Mouse (Mus musculus): ENCODE results near the gene Ccdc47. TPM values are rescaled to one million over a fixed set of nuclear protein-coding genes. Genes with fewer than 3 reads are reported as not detected.
A peak's percentile ranks its signal among the peaks of the same experiment; 100 is the strongest.
"Not testable (repeated sequence)": the region's sequence is repeated elsewhere in the genome, so short reads cannot be mapped to it uniquely, and the experiment has no call there.

The Ccdc47 gene
- total RNA-seq, 2 experiments from 2014 or later = 77.3 to 85.3 TPM

GRCm38 (mm10) chr11:106201337-106202122, 14.6 kb downstream of the Ccdc47 start:
- intact Hi-C loops (cut with DNase I) = no loop called here
- DNase-seq (ENCODE audit: extremely low spot score in 1 of 2, low spot score in 2 of 2) = no peak

- no peak for DNase-seq (ENCODE audit: extremely low spot score in 1 of 2, low spot score in 2 of 2)
- intact Hi-C loops (cut with DNase I) = no loop called here
Observed at GRCm38 (mm10) chr11:106200756-106201155, 15.4 kb downstream of the Ccdc47 start.

DNA sequence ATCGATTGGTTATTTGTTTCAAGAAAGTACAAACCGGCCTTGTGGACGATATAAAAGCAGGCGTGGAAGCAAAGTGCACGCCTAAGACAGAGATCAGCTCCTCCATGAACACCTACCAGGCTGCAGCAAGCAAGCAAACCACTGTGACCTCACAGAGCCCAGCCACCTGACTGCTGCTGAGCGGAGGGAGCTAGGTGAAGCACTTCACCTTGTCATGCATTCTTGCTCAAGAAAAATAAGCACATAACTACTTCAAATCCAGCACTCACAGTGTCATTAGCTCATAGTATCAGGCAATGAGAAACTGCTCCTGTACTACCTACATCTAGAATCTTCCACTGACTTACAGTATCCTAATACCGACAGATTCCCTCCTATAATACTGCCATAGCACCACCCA, 16.1 kb downstream of the Ccdc47 start:
- intact Hi-C loops (cut with DNase I); DNase-seq (ENCODE audit: extremely low spot score in 1 of 2, low spot score in 2 of 2): not testable (repeated sequence)

DNA sequence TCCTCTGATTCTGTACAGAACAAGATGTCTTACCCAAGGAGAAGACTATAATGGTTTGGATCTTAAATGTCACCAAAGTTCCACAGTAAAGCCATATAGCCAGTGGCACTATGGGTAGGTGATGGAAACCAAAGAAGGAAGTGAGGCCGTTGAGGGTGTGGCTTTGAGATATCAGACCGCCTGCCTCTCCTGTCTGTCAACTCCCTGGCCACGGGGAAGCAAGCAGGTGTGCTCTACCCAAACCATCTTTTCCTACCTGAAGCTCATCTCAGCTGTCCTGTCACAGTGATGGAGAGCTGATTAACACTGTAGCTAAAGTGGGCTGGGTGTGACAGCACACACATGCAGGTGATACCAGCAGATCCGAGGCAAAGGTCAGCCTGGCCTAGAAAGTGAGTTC, 17.9 kb downstream of the Ccdc47 start:
- intact Hi-C loops (cut with DNase I) = no loop called here
- no peak for DNase-seq (ENCODE audit: extremely low spot score in 1 of 2, low spot score in 2 of 2)

DNA sequence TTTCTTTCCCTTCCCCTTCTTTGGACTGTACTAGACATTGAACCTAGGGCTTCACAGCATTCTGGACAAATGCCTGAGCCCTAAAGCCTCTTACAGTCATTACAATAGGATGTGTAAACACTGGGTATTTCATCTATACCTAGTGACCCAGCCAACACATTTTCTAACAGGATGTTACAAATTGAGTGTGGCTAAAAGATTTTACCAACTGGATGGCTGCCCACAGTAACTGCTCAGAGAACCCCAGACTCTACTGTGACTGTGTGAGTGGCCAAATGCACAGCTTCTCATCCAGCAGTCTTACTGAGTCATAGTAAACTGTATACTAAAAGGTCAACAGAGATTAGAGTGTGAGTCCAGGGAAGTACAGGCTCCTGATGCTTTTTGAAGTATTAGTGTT, 20.8 kb downstream of the Ccdc47 start:
- intact Hi-C loops (cut with DNase I) = no loop called here
- no peak for DNase-seq (ENCODE audit: extremely low spot score in 1 of 2, low spot score in 2 of 2)

DNA sequence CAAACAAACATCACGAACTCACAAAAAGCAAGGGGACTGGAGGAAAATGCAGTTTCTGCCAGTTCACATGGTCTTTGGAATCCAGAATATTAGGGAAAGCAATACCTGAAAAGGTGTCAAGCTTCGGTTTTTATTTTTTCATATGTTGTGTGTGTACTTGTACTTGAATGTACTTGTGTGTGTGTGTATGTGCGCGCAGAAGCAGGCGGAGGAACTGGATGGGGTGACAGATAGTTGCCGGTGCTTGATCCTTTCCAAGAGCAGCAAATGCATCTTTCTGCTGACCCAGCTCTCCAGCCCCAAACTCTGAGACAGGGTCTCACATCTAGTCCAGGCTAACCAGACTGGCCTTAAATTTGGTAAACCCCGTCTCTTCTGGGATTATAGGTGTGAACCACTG, 21.3 kb downstream of the Ccdc47 start:
- no peak for DNase-seq (ENCODE audit: extremely low spot score in 1 of 2, low spot score in 2 of 2)
- intact Hi-C loops (cut with DNase I) = no loop called here

- intact Hi-C loops (cut with DNase I) = no loop called here
- DNase-seq (ENCODE audit: extremely low spot score in 1 of 2, low spot score in 2 of 2) = no peak
Observed at GRCm38 (mm10) chr11:106194155-106194541, 22.0 kb downstream of the Ccdc47 start.

DNA sequence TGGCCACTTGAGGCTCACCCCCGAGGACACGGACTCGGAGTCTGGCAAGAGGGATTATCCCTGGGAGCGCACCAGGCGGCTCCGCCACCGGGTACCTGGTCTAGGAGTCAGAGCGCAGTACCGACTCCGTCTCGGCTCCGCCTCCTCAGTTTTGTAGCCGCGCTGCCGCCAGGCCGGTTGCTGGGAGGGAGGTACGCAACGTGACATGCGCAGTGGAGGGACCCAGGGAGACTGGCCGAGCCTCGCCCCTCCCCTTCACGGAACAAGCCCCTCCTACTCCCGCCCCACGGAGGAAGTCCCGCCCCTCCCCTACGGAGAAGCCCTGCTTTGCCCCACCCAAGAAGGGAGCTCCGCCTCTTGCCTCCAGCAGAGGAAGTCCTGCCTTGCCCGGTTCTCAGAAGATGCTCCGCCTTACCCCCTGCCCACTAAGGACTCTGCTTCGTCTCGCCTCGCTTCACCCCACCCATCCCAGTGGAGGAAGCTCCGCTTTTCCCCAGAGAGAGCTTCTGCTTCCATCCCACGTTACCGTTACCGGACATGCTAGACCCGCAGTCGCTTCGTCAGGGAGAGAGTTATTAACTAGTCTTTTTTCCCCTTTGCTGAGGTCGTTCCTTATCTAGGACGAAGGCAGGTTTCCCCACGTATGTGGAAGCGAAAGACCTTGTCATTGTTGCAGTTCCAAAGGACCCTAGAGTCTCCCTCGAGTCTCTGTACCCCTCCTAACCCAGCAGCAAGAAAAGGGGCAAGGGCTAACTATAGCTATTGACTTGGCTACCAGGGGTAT, 22.6 kb downstream of the Ccdc47 start:
- intact Hi-C loops (cut with DNase I) = loop anchor here (2.0 kb wide), 1 partner anchor 33 kb away; the partner anchor contains the start of genes Gm10840 and Limd2
- peak; percentile 94 to 98 for DNase-seq (ENCODE audit: extremely low spot score in 1 of 2, low spot score in 2 of 2)

- DNase-seq (ENCODE audit: extremely low spot score in 1 of 2, low spot score in 2 of 2) = no peak
- intact Hi-C loops (cut with DNase I) = loop anchor here (2.0 kb wide), 1 partner anchor 32 kb away; the partner anchor contains the start of genes Gm10840 and Limd2
Observed at GRCm38 (mm10) chr11:106192657-106193370, 23.3 kb downstream of the Ccdc47 start.

DNA sequence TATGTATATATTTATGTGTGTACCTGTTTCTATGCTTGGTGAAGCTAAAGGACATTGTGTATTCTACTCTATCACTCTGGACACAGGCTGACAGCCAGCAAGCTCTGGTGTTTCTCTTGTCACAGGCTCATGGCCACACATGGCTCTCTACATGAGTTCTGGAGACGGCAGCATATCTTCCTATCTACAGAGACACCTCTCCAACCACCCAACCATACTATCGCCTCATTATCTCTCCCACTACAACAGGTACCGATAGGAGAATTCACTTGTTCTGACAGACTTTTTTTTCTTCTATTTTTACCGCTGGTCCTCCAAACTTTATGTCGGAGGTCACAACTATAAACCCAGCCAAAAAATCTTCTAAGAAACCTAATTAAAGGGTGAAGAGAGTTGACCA, 23.9 kb downstream of the Ccdc47 start:
- DNase-seq (ENCODE audit: extremely low spot score in 1 of 2, low spot score in 2 of 2) = no peak
- intact Hi-C loops (cut with DNase I) = loop anchor here (2.0 kb wide), 1 partner anchor 31 kb away; the partner anchor contains the start of genes Gm10840 and Limd2

DNA sequence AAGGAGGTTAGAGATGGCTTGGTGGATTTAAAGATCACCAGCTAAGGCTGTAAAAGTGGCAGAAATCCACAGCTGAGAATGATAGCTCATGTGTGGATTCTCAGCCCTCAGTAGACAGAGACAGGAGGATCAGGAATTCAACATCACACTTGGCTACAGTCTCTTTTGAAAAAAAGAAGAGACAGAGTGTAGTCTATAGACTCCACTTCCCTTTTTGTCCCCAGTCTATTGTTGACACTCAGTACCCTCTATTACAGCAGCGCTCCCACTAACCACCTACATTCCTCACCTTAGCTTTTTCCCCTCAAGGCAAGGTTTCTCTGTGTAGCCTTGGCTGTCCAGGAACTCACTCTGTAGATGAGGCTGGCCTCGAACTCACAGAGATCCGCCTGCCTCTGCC, 24.4 kb downstream of the Ccdc47 start:
- DNase-seq (ENCODE audit: extremely low spot score in 1 of 2, low spot score in 2 of 2) = no peak
- intact Hi-C loops (cut with DNase I) = loop anchor here (2.0 kb wide), 1 partner anchor 31 kb away; the partner anchor contains the start of genes Gm10840 and Limd2

- intact Hi-C loops (cut with DNase I) = no loop called here
Observed at GRCm38 (mm10) chr11:106187326-106187725, 28.8 kb downstream of the Ccdc47 start.

DNA sequence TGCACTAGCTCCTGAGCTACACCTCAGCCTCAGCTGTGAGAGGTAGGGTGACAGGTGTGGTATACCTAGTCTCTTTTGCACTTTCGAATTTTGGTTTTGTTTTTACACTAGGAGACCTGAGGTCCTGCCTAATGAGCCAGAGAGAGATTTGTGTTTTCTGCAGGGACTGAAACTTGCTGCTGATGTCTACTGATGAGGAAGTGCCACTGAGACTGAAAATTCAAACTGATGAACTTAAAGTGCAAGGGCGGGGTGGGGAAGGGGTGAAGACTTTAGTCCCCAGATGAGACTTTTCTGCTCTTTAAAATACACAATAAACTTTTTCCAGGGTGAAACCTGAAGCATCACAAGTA, 35.7 kb downstream of the Ccdc47 start:
- DNase-seq (ENCODE audit: extremely low spot score in 1 of 2, low spot score in 2 of 2) = no peak
- intact Hi-C loops (cut with DNase I) = no loop called here

More at GRCm38 (mm10) chr11:106187326-106187725, 28.8 kb downstream of the Ccdc47 start:
- no peak for DNase-seq (ENCODE audit: extremely low spot score in 1 of 2, low spot score in 2 of 2)

GRCm38 (mm10) chr11:106179711-106180448, 36.3 kb downstream of the Ccdc47 start:
- no peak for DNase-seq (ENCODE audit: extremely low spot score in 1 of 2, low spot score in 2 of 2)
- intact Hi-C loops (cut with DNase I) = no loop called here

DNA sequence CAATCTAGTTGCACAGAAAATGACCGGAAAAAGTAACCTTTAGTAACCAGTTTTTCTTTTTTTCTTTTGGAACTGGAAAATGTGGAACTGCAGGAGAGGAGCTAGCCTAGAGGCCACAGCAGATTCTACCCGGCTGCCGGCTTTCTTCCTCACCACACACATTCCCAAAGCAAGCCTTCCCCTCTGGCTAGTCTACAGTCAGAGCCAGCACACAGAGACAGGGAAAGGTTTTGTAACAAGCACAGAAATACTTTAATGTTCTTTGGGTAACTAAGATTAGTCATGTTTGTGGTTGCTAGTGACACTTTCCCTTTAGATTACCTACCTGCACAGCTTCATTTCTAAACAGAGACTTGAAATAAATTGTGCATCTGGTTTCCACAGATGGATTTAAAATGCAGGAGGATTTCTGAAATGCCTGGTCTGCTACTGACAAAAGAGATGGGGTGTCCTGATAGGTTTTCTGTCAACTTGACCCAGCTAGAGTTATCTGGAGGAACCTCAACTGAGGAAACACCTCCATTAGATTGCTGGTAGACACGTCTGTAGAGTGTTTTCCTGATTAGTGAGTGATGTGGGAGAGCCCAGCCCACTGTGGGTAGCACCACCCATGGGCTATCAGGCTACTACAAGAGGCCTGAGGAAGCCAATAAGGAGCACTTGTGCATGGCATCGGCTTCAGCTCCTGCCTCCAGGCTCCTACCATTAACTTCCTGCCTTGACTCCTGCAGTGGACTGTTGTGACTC, 37.9 kb downstream of the Ccdc47 start:
- DNase-seq (ENCODE audit: extremely low spot score in 1 of 2, low spot score in 2 of 2) = no peak
- intact Hi-C loops (cut with DNase I) = no loop called here

DNA sequence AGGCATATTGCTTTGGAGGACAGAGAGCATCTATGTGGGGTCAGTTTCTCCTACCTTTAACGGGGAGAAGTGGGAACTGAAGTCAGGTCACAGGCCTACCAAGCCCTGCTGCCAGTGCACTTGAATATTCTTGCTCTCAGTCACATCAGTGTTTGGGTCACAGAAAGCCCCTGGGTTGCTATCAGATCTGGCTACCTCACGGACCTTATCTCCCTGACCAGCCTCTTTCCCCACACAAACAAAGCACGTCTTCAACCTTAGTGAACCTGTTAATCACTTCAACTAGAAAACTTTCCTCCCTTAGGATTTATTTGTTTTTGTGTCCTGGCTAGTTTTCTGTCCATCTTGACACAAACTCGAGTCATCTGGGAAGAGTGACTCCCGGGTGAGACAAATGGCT, 39.8 kb downstream of the Ccdc47 start:
- intact Hi-C loops (cut with DNase I) = no loop called here
- DNase-seq (ENCODE audit: extremely low spot score in 1 of 2, low spot score in 2 of 2) = no peak

DNA sequence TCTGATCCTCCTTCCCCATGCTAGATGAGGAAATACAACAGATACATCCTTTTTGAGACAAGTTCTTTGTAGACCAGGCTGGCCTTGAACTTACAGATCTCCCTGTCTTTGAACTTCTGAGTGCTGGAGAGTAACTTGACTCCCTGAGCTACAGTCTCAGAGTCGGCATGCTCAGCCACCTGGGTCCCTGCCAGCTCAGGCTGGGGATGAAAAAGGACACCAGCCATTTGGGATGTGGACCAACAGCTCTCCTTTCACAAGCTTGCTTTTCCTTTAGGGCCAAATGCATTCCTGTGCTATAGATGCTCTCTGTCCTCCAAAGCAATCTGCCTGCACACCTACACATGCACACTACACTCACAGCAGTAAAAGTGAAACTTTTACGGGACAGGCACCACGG, 41.1 kb downstream of the Ccdc47 start:
- intact Hi-C loops (cut with DNase I) = no loop called here
- DNase-seq (ENCODE audit: extremely low spot score in 1 of 2, low spot score in 2 of 2) = no peak

DNA sequence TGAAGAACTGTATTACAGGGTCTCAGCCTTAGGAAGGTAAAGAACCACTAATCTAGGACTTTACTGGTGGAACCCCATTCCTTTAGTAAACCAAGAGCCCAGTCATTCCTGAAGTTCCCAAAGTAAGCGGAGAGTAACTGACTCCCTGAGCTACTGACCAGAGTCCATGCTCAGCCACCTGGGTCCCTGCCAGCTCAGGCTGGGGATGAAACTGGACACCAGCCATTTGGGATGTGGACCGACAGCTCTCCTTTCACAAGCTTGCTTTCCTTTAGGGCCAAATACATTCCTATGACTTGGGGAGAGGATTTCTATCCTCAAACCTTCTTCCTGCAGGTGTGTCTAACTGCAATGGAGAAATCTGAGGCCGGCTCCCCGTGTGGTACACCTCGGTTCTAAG, 41.8 kb downstream of the Ccdc47 start:
- intact Hi-C loops (cut with DNase I) = no loop called here
- DNase-seq (ENCODE audit: extremely low spot score in 1 of 2, low spot score in 2 of 2) = no peak

All from left cerebral cortex, postnatal 10 days (tissue).